Mouse (Mus musculus): ENCODE results near the gene Thy1.

Thy1 gene
- long read RNA-seq, experiment 1, partial matches to known transcripts = 1 of 1 reads
- long read RNA-seq, experiment 1, other reads (novel, unspliced or antisense) = 0 of 1 reads
- long read RNA-seq, experiment 2 = 0 reads

- intact Hi-C loops (cut with DNase I) = no loop called here
Measured at GRCm38 (mm10) chr9:44042836-44043707, at the start of gene Thy1. Thy1 (plus strand) TSS chr9:44043384.

- intact Hi-C loops (cut with DNase I) = no loop called here
Measured at GRCm38 (mm10) chr9:43997681-43998080, 45.5 kb upstream of the Thy1 start.

GRCm38 (mm10) chr9:43998851-43999250 is 44.3 kb upstream of the Thy1 start:
- intact Hi-C loops (cut with DNase I) = no loop called here

GRCm38 (mm10) chr9:44004362-44004761 is 38.8 kb upstream of the Thy1 start:
- intact Hi-C loops (cut with DNase I) = no loop called here

- intact Hi-C loops (cut with DNase I) = no loop called here
Measured at GRCm38 (mm10) chr9:44005305-44005704, 37.9 kb upstream of the Thy1 start.

GRCm38 (mm10) chr9:44007323-44007722 is 35.9 kb upstream of the Thy1 start:
- intact Hi-C loops (cut with DNase I) = no loop called here

- intact Hi-C loops (cut with DNase I) = no loop called here
Measured at GRCm38 (mm10) chr9:44007991-44008390, 35.2 kb upstream of the Thy1 start.

- intact Hi-C loops (cut with DNase I) = no loop called here
Measured at GRCm38 (mm10) chr9:44010900-44011299, 32.3 kb upstream of the Thy1 start.

- intact Hi-C loops (cut with DNase I) = no loop called here
Measured at GRCm38 (mm10) chr9:44011668-44012067, 31.5 kb upstream of the Thy1 start.

GRCm38 (mm10) chr9:44012164-44012563 is 31.0 kb upstream of the Thy1 start:
- intact Hi-C loops (cut with DNase I) = no loop called here

- intact Hi-C loops (cut with DNase I) = no loop called here
Measured at GRCm38 (mm10) chr9:44012761-44013301, 30.4 kb upstream of the Thy1 start.

GRCm38 (mm10) chr9:44013781-44014180 is 29.4 kb upstream of the Thy1 start:
- intact Hi-C loops (cut with DNase I) = no loop called here

GRCm38 (mm10) chr9:44016304-44016703 is 26.9 kb upstream of the Thy1 start:
- intact Hi-C loops (cut with DNase I) = no loop called here

GRCm38 (mm10) chr9:44017846-44018245 is 25.3 kb upstream of the Thy1 start:
- intact Hi-C loops (cut with DNase I) = no loop called here

- intact Hi-C loops (cut with DNase I) = no loop called here
Measured at GRCm38 (mm10) chr9:44020001-44020400, 23.2 kb upstream of the Thy1 start.

- intact Hi-C loops (cut with DNase I) = no loop called here
Measured at GRCm38 (mm10) chr9:44022100-44022847, 20.9 kb upstream of the Thy1 start.

- intact Hi-C loops (cut with DNase I) = no loop called here
Measured at GRCm38 (mm10) chr9:44024096-44024495, 19.1 kb upstream of the Thy1 start.

GRCm38 (mm10) chr9:44029580-44030236 is 13.5 kb upstream of the Thy1 start:
- intact Hi-C loops (cut with DNase I) = no loop called here

GRCm38 (mm10) chr9:44030646-44031045 is 12.5 kb upstream of the Thy1 start:
- intact Hi-C loops (cut with DNase I) = no loop called here

- intact Hi-C loops (cut with DNase I) = no loop called here
Measured at GRCm38 (mm10) chr9:44031079-44031478, 12.1 kb upstream of the Thy1 start.

GRCm38 (mm10) chr9:44031946-44032345 is 11.2 kb upstream of the Thy1 start:
- intact Hi-C loops (cut with DNase I) = no loop called here

Measured in adrenal gland (tissue).